Mouse (Mus musculus): ENCODE data around the gene Sytl3. TPM values are rescaled to one million over a fixed set of nuclear protein-coding genes. Genes with fewer than 3 reads are reported as not detected.
"Not testable (repeated sequence)": the region's sequence is repeated elsewhere in the genome, so short reads cannot be mapped to it uniquely, and the experiment has no call there.

Gene Sytl3
- 0.66 and 1.2 TPM in 2 replicates for polyA plus RNA-seq (2012; rRNA removed)

- not testable (repeated sequence) for H3K4me1 ChIP-seq (ENCODE audit: control insufficient read depth, insufficient read depth, low read length); H3K4me3 ChIP-seq (ENCODE audit: control insufficient read depth, low read depth, low read length); H3K27ac ChIP-seq (ENCODE audit: control insufficient read depth, insufficient read depth, low read depth, low read length); H3K27me3 ChIP-seq (ENCODE audit: control insufficient read depth, insufficient read depth, low read length); H3K36me3 ChIP-seq (ENCODE audit: control insufficient read depth, insufficient read depth, low read length)
Measured at GRCm38 (mm10) chr17:6658801-6659200, at the start of gene Sytl3. Gene Sytl3 (plus strand): TSS chr17:6659093.

GRCm38 (mm10) chr17:6613524-6613923, 45.4 kb upstream of the Sytl3 start:
- not testable (repeated sequence) for H3K27ac ChIP-seq (ENCODE audit: control insufficient read depth, insufficient read depth, low read depth, low read length); H3K4me3 ChIP-seq (ENCODE audit: control insufficient read depth, low read depth, low read length); H3K27me3 ChIP-seq (ENCODE audit: control insufficient read depth, insufficient read depth, low read length); H3K4me1 ChIP-seq (ENCODE audit: control insufficient read depth, insufficient read depth, low read length); H3K36me3 ChIP-seq (ENCODE audit: control insufficient read depth, insufficient read depth, low read length)

GRCm38 (mm10) chr17:6614316-6614715, 44.6 kb upstream of the Sytl3 start:
- not testable (repeated sequence) for H3K4me3 ChIP-seq (ENCODE audit: control insufficient read depth, low read depth, low read length); H3K27me3 ChIP-seq (ENCODE audit: control insufficient read depth, insufficient read depth, low read length); H3K36me3 ChIP-seq (ENCODE audit: control insufficient read depth, insufficient read depth, low read length); H3K4me1 ChIP-seq (ENCODE audit: control insufficient read depth, insufficient read depth, low read length); H3K27ac ChIP-seq (ENCODE audit: control insufficient read depth, insufficient read depth, low read depth, low read length)

GRCm38 (mm10) chr17:6616731-6617130, 42.2 kb upstream of the Sytl3 start:
- not testable (repeated sequence) for H3K36me3 ChIP-seq (ENCODE audit: control insufficient read depth, insufficient read depth, low read length); H3K4me3 ChIP-seq (ENCODE audit: control insufficient read depth, low read depth, low read length); H3K27me3 ChIP-seq (ENCODE audit: control insufficient read depth, insufficient read depth, low read length); H3K27ac ChIP-seq (ENCODE audit: control insufficient read depth, insufficient read depth, low read depth, low read length); H3K4me1 ChIP-seq (ENCODE audit: control insufficient read depth, insufficient read depth, low read length)

GRCm38 (mm10) chr17:6617689-6618400, 41.0 kb upstream of the Sytl3 start:
- H3K4me1 ChIP-seq (ENCODE audit: control insufficient read depth, insufficient read depth, low read length); H3K27ac ChIP-seq (ENCODE audit: control insufficient read depth, insufficient read depth, low read depth, low read length); H3K36me3 ChIP-seq (ENCODE audit: control insufficient read depth, insufficient read depth, low read length); H3K27me3 ChIP-seq (ENCODE audit: control insufficient read depth, insufficient read depth, low read length); H3K4me3 ChIP-seq (ENCODE audit: control insufficient read depth, low read depth, low read length): not testable (repeated sequence)

GRCm38 (mm10) chr17:6619271-6619670, 39.6 kb upstream of the Sytl3 start:
- H3K27me3 ChIP-seq (ENCODE audit: control insufficient read depth, insufficient read depth, low read length); H3K4me3 ChIP-seq (ENCODE audit: control insufficient read depth, low read depth, low read length); H3K4me1 ChIP-seq (ENCODE audit: control insufficient read depth, insufficient read depth, low read length); H3K36me3 ChIP-seq (ENCODE audit: control insufficient read depth, insufficient read depth, low read length); H3K27ac ChIP-seq (ENCODE audit: control insufficient read depth, insufficient read depth, low read depth, low read length): not testable (repeated sequence)

GRCm38 (mm10) chr17:6620035-6620434, 38.9 kb upstream of the Sytl3 start:
- H3K4me3 ChIP-seq (ENCODE audit: control insufficient read depth, low read depth, low read length); H3K27me3 ChIP-seq (ENCODE audit: control insufficient read depth, insufficient read depth, low read length); H3K27ac ChIP-seq (ENCODE audit: control insufficient read depth, insufficient read depth, low read depth, low read length): not testable (repeated sequence)

GRCm38 (mm10) chr17:6620730-6621451, 38.0 kb upstream of the Sytl3 start:
- H3K27ac ChIP-seq (ENCODE audit: control insufficient read depth, insufficient read depth, low read depth, low read length); H3K36me3 ChIP-seq (ENCODE audit: control insufficient read depth, insufficient read depth, low read length); H3K27me3 ChIP-seq (ENCODE audit: control insufficient read depth, insufficient read depth, low read length); H3K4me1 ChIP-seq (ENCODE audit: control insufficient read depth, insufficient read depth, low read length); H3K4me3 ChIP-seq (ENCODE audit: control insufficient read depth, low read depth, low read length): not testable (repeated sequence)

More at GRCm38 (mm10) chr17:6620035-6620434, 38.9 kb upstream of the Sytl3 start:
- H3K4me1 ChIP-seq (ENCODE audit: control insufficient read depth, insufficient read depth, low read length); H3K36me3 ChIP-seq (ENCODE audit: control insufficient read depth, insufficient read depth, low read length): not testable (repeated sequence)

GRCm38 (mm10) chr17:6621976-6622375, 36.9 kb upstream of the Sytl3 start:
- H3K4me1 ChIP-seq (ENCODE audit: control insufficient read depth, insufficient read depth, low read length); H3K27ac ChIP-seq (ENCODE audit: control insufficient read depth, insufficient read depth, low read depth, low read length); H3K27me3 ChIP-seq (ENCODE audit: control insufficient read depth, insufficient read depth, low read length); H3K4me3 ChIP-seq (ENCODE audit: control insufficient read depth, low read depth, low read length); H3K36me3 ChIP-seq (ENCODE audit: control insufficient read depth, insufficient read depth, low read length): not testable (repeated sequence)

GRCm38 (mm10) chr17:6624926-6625558, 33.9 kb upstream of the Sytl3 start:
- not testable (repeated sequence) for H3K4me1 ChIP-seq (ENCODE audit: control insufficient read depth, insufficient read depth, low read length); H3K4me3 ChIP-seq (ENCODE audit: control insufficient read depth, low read depth, low read length); H3K36me3 ChIP-seq (ENCODE audit: control insufficient read depth, insufficient read depth, low read length); H3K27ac ChIP-seq (ENCODE audit: control insufficient read depth, insufficient read depth, low read depth, low read length); H3K27me3 ChIP-seq (ENCODE audit: control insufficient read depth, insufficient read depth, low read length)

- not testable (repeated sequence) for H3K4me3 ChIP-seq (ENCODE audit: control insufficient read depth, low read depth, low read length)
Measured at GRCm38 (mm10) chr17:6630398-6630797, 28.5 kb upstream of the Sytl3 start.

GRCm38 (mm10) chr17:6632850-6633249, 26.0 kb upstream of the Sytl3 start:
- H3K27me3 ChIP-seq (ENCODE audit: control insufficient read depth, insufficient read depth, low read length); H3K4me3 ChIP-seq (ENCODE audit: control insufficient read depth, low read depth, low read length); H3K36me3 ChIP-seq (ENCODE audit: control insufficient read depth, insufficient read depth, low read length); H3K27ac ChIP-seq (ENCODE audit: control insufficient read depth, insufficient read depth, low read depth, low read length); H3K4me1 ChIP-seq (ENCODE audit: control insufficient read depth, insufficient read depth, low read length): not testable (repeated sequence)

More at GRCm38 (mm10) chr17:6630398-6630797, 28.5 kb upstream of the Sytl3 start:
- not testable (repeated sequence) for H3K36me3 ChIP-seq (ENCODE audit: control insufficient read depth, insufficient read depth, low read length); H3K4me1 ChIP-seq (ENCODE audit: control insufficient read depth, insufficient read depth, low read length); H3K27me3 ChIP-seq (ENCODE audit: control insufficient read depth, insufficient read depth, low read length); H3K27ac ChIP-seq (ENCODE audit: control insufficient read depth, insufficient read depth, low read depth, low read length)
